Mouse (Mus musculus) CH12.LX (cell line): ENCODE measurements around the gene Txndc16. TPM values are rescaled to one million over a fixed set of nuclear protein-coding genes. Genes with fewer than 3 reads are reported as not detected.

Source experiments
- DNase-seq: peaks from one replicate; pipeline ENCODE4 v3.0.0-alpha.2; 2013; ENCODE audit errors: extremely low read depth
- H3K27ac ChIP-seq: 2 replicates; pipeline ENCODE4 v1.5.1; 2012; ENCODE audit warnings: low read depth, mild to moderate bottlenecking, control low read depth, moderate library complexity; ENCODE audit not compliant: insufficient read depth
- H3K27me3 ChIP-seq: replicated peaks from 2 replicates; pipeline ENCODE3; 2012; ENCODE audit warnings: inconsistent platforms
- H3K36me3 ChIP-seq, 2 experiments: replicated peaks in 1 of 2; 2 replicates each; pipeline versions ENCODE3 to v1.6.1; 2012; ENCODE audit warnings: inconsistent platforms in 1 of 2, low read length in 1 of 2, mild to moderate bottlenecking in 1 of 2, mixed read lengths in 1 of 2, moderate library complexity in 1 of 2; ENCODE audit not compliant: control insufficient read depth in 1 of 2, insufficient read depth in 1 of 2
- H3K4me1 ChIP-seq, 2 experiments: 2 replicates each; pipeline ENCODE4 v1.6.1; 2012; ENCODE audit warnings: inconsistent platforms in 1 of 2, moderate library complexity in 1 of 2; ENCODE audit not compliant: insufficient read depth in 2 of 2, control insufficient read depth in 1 of 2
- H3K4me2 ChIP-seq: 2 replicates; pipeline ENCODE4 v1.6.1; 2012; ENCODE audit warnings: low read depth, mild to moderate bottlenecking, control low read depth; ENCODE audit not compliant: poor library complexity, insufficient read depth, severe bottlenecking
- H3K4me3 ChIP-seq, 3 experiments: fragments of 150-350 bp in 1 of 3; sonication (generic) in 1 of 3; replicated peaks in 1 of 3; 2 replicates each; pipeline versions ENCODE3 to v1.5.1; 2011 to 2012; ENCODE audit warnings: low read depth in 2 of 3, low read length in 2 of 3, mild to moderate bottlenecking in 2 of 3, moderate library complexity in 2 of 3, control low read depth in 1 of 3, improper control_type of control experiment in 1 of 3, inconsistent platforms in 1 of 3, mixed read lengths in 1 of 3; ENCODE audit not compliant: poor library complexity in 1 of 3
- H3K79me2 ChIP-seq: replicated peaks from 2 replicates; pipeline ENCODE4 v1.6.1; 2012; ENCODE audit warnings: mild to moderate bottlenecking, moderate library complexity; ENCODE audit not compliant: control insufficient read depth, poor library complexity, insufficient read depth, severe bottlenecking; ENCODE audit errors: extremely low read depth
- H3K9ac ChIP-seq: 2 replicates; pipeline ENCODE4 v1.6.1; 2012; ENCODE audit warnings: low read depth, mild to moderate bottlenecking, control low read depth, moderate library complexity; ENCODE audit not compliant: insufficient read depth
- H3K9me3 ChIP-seq: replicated peaks from 2 replicates; pipeline ENCODE3; 2012; ENCODE audit warnings: low read length, inconsistent platforms, mixed read lengths
- CTCF ChIP-seq, 2 experiments: IDR thresholded peaks in 1 of 2; conservative IDR thresholded peaks in 1 of 2; 2 replicates each; pipeline ENCODE4 v1.5.1; 2011 to 2012; ENCODE audit warnings: low read depth in 2 of 2, low read length in 2 of 2, improper control_type of control experiment in 1 of 2, inconsistent platforms in 1 of 2, mild to moderate bottlenecking in 1 of 2, moderate library complexity in 1 of 2
- HCFC1 ChIP-seq: IDR thresholded peaks from 2 replicates; pipeline ENCODE4 v1.6.1; 2012; ENCODE audit warnings: low read depth, mild to moderate bottlenecking, inconsistent platforms, low read length, improper control_type of control experiment
- MAX ChIP-seq: IDR thresholded peaks from 2 replicates; pipeline ENCODE4 v1.6.1; 2011; ENCODE audit warnings: low read length, improper control_type of control experiment
- MEF2A ChIP-seq: IDR thresholded peaks from 2 replicates; pipeline ENCODE4 v1.6.1; 2014; ENCODE audit warnings: low read depth, mild to moderate bottlenecking, inconsistent platforms, low read length, improper control_type of control experiment, borderline replicate concordance
- MYC ChIP-seq: IDR thresholded peaks from 2 replicates; pipeline ENCODE4 v1.6.1; 2011; ENCODE audit warnings: low read depth, mild to moderate bottlenecking, improper control_type of control experiment, low read length
- POLR2AphosphoS2 ChIP-seq: IDR thresholded peaks from 2 replicates; pipeline ENCODE4 v1.6.1; 2011; ENCODE audit warnings: low read depth, low read length, improper control_type of control experiment
- RAD21 ChIP-seq: IDR thresholded peaks from 2 replicates; pipeline ENCODE4 v1.6.1; 2011; ENCODE audit warnings: low read depth, mild to moderate bottlenecking, low read length, improper control_type of control experiment, moderate library complexity
- RCOR1 ChIP-seq: conservative IDR thresholded peaks from 2 replicates; pipeline ENCODE4 v1.6.1; 2012; ENCODE audit warnings: low read depth, mild to moderate bottlenecking, inconsistent platforms, low read length, improper control_type of control experiment
- SMC3 ChIP-seq: IDR thresholded peaks from 2 replicates; pipeline ENCODE4 v1.6.1; 2011; ENCODE audit warnings: low read depth, low read length, improper control_type of control experiment
- TCF12 ChIP-seq: IDR thresholded peaks from 2 replicates; pipeline ENCODE4 v1.6.1; 2014; ENCODE audit warnings: low read depth, mild to moderate bottlenecking, inconsistent platforms, low read length, improper control_type of control experiment
- UBTF ChIP-seq: IDR thresholded peaks from 2 replicates; pipeline ENCODE4 v1.6.1; 2012; ENCODE audit warnings: low read depth, mild to moderate bottlenecking, inconsistent platforms, low read length, improper control_type of control experiment, moderate library complexity
- ZC3H11A ChIP-seq: IDR thresholded peaks from 2 replicates; pipeline ENCODE4 v1.6.1; 2012; ENCODE audit warnings: low read depth, mild to moderate bottlenecking, inconsistent platforms, low read length, improper control_type of control experiment
- ZKSCAN1 ChIP-seq: IDR thresholded peaks from 2 replicates; pipeline ENCODE4 v1.6.1; 2012; ENCODE audit warnings: low read depth, inconsistent platforms, low read length, improper control_type of control experiment, borderline replicate concordance
- ZMIZ1 ChIP-seq: IDR thresholded peaks from 2 replicates; pipeline ENCODE4 v1.6.1; 2012; ENCODE audit warnings: low read depth, mild to moderate bottlenecking, inconsistent platforms, low read length, improper control_type of control experiment
- ZNF384 ChIP-seq: IDR thresholded peaks from 2 replicates; pipeline ENCODE4 v1.6.1; 2012; ENCODE audit warnings: low read depth, low read length, improper control_type of control experiment, inconsistent platforms
- dilution Hi-C: fragments of 300-500 bp; cut with MboI; formaldehyde crosslinking; loops from 2 replicates; pipeline ENCODE4 v1.14.3; 2020; ENCODE audit warnings: low sequenced_read_pairs; ENCODE audit not compliant: extremely low pct_unique_long_range_greater_than_20kb, extremely low pct_ligation_motif_present
- in situ Hi-C: fragments of 300-500 bp; cut with MboI; formaldehyde crosslinking; loops from 3 replicates; pipeline ENCODE4 v1.14.3; 2019; ENCODE audit warnings: low sequenced_read_pairs, low pct_ligation_motif_present, low pct_unique_long_range_greater_than_20kb, mixed read lengths
- polyA plus RNA-seq: library from polyadenylated mRNA; unstranded; fragments of >175 nt; gene quantifications from 2 replicates; pipeline ENCODE4 v1.2.1, GENCODE M21; 2012; ENCODE audit warnings: low read depth; ENCODE audit not compliant: insufficient read length
- total RNA-seq, 2 experiments: library from RNA; depleted of rRNA; stranded (reverse); fragments of 300-350 nt in 1 of 2; fragments of >200 nt in 1 of 2; gene quantifications; 2 replicates each; pipeline ENCODE4 v1.2.3; 2012 to 2014

Gene Txndc16
- total and polyA plus RNA-seq, 3 experiments = 7.8 to 15.2 (median 8.0) TPM

- Histone ChIP-seq H3K79me2 (no peaks in the 10 kb centered on the region), H3K9ac (no peak overlapping the region), H3K27me3 (no peaks in the 10 kb centered on the region), H3K4me2 (no peak overlapping the region), H3K4me1 (peaks cover 0 to 3% of the 10 kb centered on the region in 2 experiments; a peak in 1 of 4 replicates), H3K9me3 (no peaks in the 10 kb centered on the region), H3K27ac (no peak overlapping the region), H3K36me3 (peaks cover 11 to 15% of the 10 kb centered on the region in 2 experiments), H3K4me3 (no peak overlapping the region)
- DNase-seq = peak; percentile 63
- no peak for TF ChIP-seq HCFC1
- peak; percentile 97 for TF ChIP-seq SMC3
- peak in 1 of 2 experiments; percentile 93; a peak in 3 of 4 replicates for TF ChIP-seq CTCF (conservative IDR thresholded peaks at IDR 0.05 in 1 of 2, IDR thresholded peaks at IDR 0.05 in 1 of 2; ENCODE audit: low read depth in 2 of 2, low read length in 2 of 2)
- TF ChIP-seq RAD21 = peak; percentile 97
- TF ChIP-seq ZC3H11A = peak; percentile 83
- in situ Hi-C loops (loop anchor here (5.0 kb wide), 1 partner anchor 160 kb away; no protein-coding TSS in a partner anchor), dilution Hi-C loops (no loop called here)
Observed at GRCm38 (mm10) chr14:45142511-45142910, 77.6 kb downstream of the Txndc16 start.

- H3K4me1 ChIP-seq = peaks cover 0 to 3% of the 10 kb centered on the region in 2 experiments; a peak in 1 of 4 replicates
- dilution Hi-C loops = no loop called here
- no peak overlapping the region for H3K4me3 ChIP-seq
- no peak overlapping the region for H3K4me2 ChIP-seq
- H3K27ac ChIP-seq = no peak overlapping the region
- TF ChIP-seq RCOR1 = no peak
- TF ChIP-seq TCF12 = no peak
- no peak for TF ChIP-seq ZKSCAN1
- no peak for TF ChIP-seq UBTF
- TF ChIP-seq MAX = no peak
- no peak for TF ChIP-seq ZC3H11A
- TF ChIP-seq ZNF384 = no peak
- TF ChIP-seq MYC = no peak
- no peak for TF ChIP-seq MEF2A
- no peak for TF ChIP-seq ZMIZ1
- TF ChIP-seq POLR2AphosphoS2 = no peak
- TF ChIP-seq, all 38 proteins: peak for 0
- in situ Hi-C loops = loop anchor here (5.0 kb wide), 1 partner anchor 158 kb away; no protein-coding TSS in a partner anchor
- no peak for DNase-seq
- H3K9ac ChIP-seq = no peak overlapping the region
- H3K79me2 ChIP-seq = no peaks in the 10 kb centered on the region
- no peaks in the 10 kb centered on the region for H3K27me3 ChIP-seq
- peaks cover 6 to 13% of the 10 kb centered on the region in 2 experiments for H3K36me3 ChIP-seq
- no peaks in the 10 kb centered on the region for H3K9me3 ChIP-seq
Observed at GRCm38 (mm10) chr14:45140344-45141080, 79.6 kb downstream of the Txndc16 start.
